Mouse (Mus musculus) neural tube, embryonic 12.5 days (tissue): ENCODE measurements around the gene Slc44a3. TPM values are rescaled to one million over a fixed set of nuclear protein-coding genes. Genes with fewer than 3 reads are reported as not detected.

Experiments
- polyA plus RNA-seq: library from polyadenylated mRNA; unstranded; fragments of >200 nt; fragmentation: Nextera tagmentation; extraction: Ambion mirVana; gene quantifications from 2 replicates; pipeline ENCODE4 v1.2.1, GENCODE M21; 2016

Slc44a3 gene
- polyA plus RNA-seq, 1 experiment from 2014 or later: 0.53 TPM

Other genes starting within 250 kb of the Slc44a3 start
- 0.60 and 0.82 TPM in 2 replicates for gene Tmem56, start 249.3 kb downstream of the Slc44a3 start, polyA plus RNA-seq
- gene Alg14, start 240.6 kb downstream of the Slc44a3 start, polyA plus RNA-seq: 26.8 and 33.5 TPM in 2 replicates
- gene Cnn3, start 105.9 kb downstream of the Slc44a3 start, polyA plus RNA-seq: 909 and 919 TPM in 2 replicates
- not detected in 2 replicates for gene 4930432M17Rik, start 138.4 kb upstream of the Slc44a3 start, polyA plus RNA-seq
- 6.9 and 7.0 TPM in 2 replicates for gene F3, start 191.1 kb upstream of the Slc44a3 start, polyA plus RNA-seq